Mouse (Mus musculus) forebrain, embryonic 12.5 days (tissue): ENCODE data around the gene Vmn2r20. TPM values are rescaled to one million over a fixed set of nuclear protein-coding genes. Genes with fewer than 3 reads are reported as not detected.
"Not testable (repeated sequence)": the region's sequence is repeated elsewhere in the genome, so short reads cannot be mapped to it uniquely, and the experiment has no call there.

Experiments used
- ATAC-seq: fragments of 200-750 bp; cut with Nextera tagmentation; 2 replicates; pipeline ENCODE4 v1.8.0; 2017; ENCODE audit warnings: moderate TSS enrichment; ENCODE audit not compliant: low FRiP score
- H3K27ac ChIP-seq: fragments of 300-500 bp; sonication (generic); 2 replicates; pipeline ENCODE4 v1.5.1; 2016; ENCODE audit warnings: mild to moderate bottlenecking
- H3K27me3 ChIP-seq: fragments of 300-500 bp; sonication (generic); 2 replicates; pipeline ENCODE4 v1.6.1; 2016; ENCODE audit warnings: mild to moderate bottlenecking
- H3K36me3 ChIP-seq: fragments of 300-500 bp; sonication (generic); replicated peaks from 2 replicates; pipeline ENCODE4 v1.6.1; 2016; ENCODE audit warnings: mild to moderate bottlenecking
- H3K4me1 ChIP-seq: fragments of 300-500 bp; sonication (generic); 2 replicates; pipeline ENCODE4 v1.6.1; 2016
- H3K4me2 ChIP-seq: fragments of 300-500 bp; sonication (generic); 2 replicates; pipeline ENCODE4 v1.6.1; 2016; ENCODE audit warnings: mild to moderate bottlenecking, moderate library complexity
- H3K4me3 ChIP-seq: fragments of 300-500 bp; sonication (generic); replicated peaks from 2 replicates; pipeline ENCODE4 v1.5.1; 2016; ENCODE audit warnings: mild to moderate bottlenecking
- H3K9ac ChIP-seq: fragments of 300-500 bp; sonication (generic); 2 replicates; pipeline ENCODE4 v1.6.1; 2016; ENCODE audit warnings: mild to moderate bottlenecking
- H3K9me3 ChIP-seq: fragments of 300-500 bp; sonication (generic); 2 replicates; pipeline ENCODE4 v1.6.1; 2016
- WGBS: fragments of 180-500 bp; shearing (Covaris S2); methylation state at CpG from one replicate; pipeline ENCODE4 v1.1.7; 2016; 5-methylcytosine and 5-hydroxymethylcytosine counted together
- polyA plus RNA-seq: library from polyadenylated mRNA; unstranded; fragments of >200 nt; fragmentation: Nextera tagmentation; extraction: Ambion mirVana; gene quantifications from 2 replicates; pipeline ENCODE4 v1.2.1, GENCODE M21; 2016

The Vmn2r20 gene
- not detected in 2 replicates for polyA plus RNA-seq

- H3K4me3 ChIP-seq, H3K27ac ChIP-seq, ATAC-seq, H3K4me2 ChIP-seq, H3K27me3 ChIP-seq, H3K36me3 ChIP-seq, H3K9me3 ChIP-seq, H3K4me1 ChIP-seq, H3K9ac ChIP-seq: not testable (repeated sequence)
- WGBS: no CpG with 5 or more reads among the region's 4 CpGs
These were observed at the start of gene Vmn2r20 for GRCm38 (mm10) chr6:123418016-123418415. TSS of gene Vmn2r20 (minus strand) at chr6:123418116.

- not testable (repeated sequence) for H3K4me3 ChIP-seq, H3K9me3 ChIP-seq, H3K36me3 ChIP-seq, H3K9ac ChIP-seq, ATAC-seq, H3K4me2 ChIP-seq, H3K4me1 ChIP-seq, H3K27ac ChIP-seq, H3K27me3 ChIP-seq
- no CpG with 5 or more reads among the region's 1 CpGs for WGBS
These were observed 6.5 kb upstream of the Vmn2r20 start for GRCm38 (mm10) chr6:123424413-123424812.

- H3K27ac ChIP-seq, H3K4me3 ChIP-seq, H3K9me3 ChIP-seq, H3K4me2 ChIP-seq, H3K4me1 ChIP-seq, H3K36me3 ChIP-seq, H3K9ac ChIP-seq, ATAC-seq, H3K27me3 ChIP-seq: not testable (repeated sequence)
- WGBS: no CpG with 5 or more reads among the region's 8 CpGs
These were observed 10.8 kb downstream of the Vmn2r20 start for GRCm38 (mm10) chr6:123406918-123407665.

GRCm38 (mm10) chr6:123388824-123389223, 29.1 kb downstream of the Vmn2r20 start:
- H3K4me2 ChIP-seq, H3K4me1 ChIP-seq, H3K9me3 ChIP-seq, H3K27me3 ChIP-seq, H3K36me3 ChIP-seq, H3K27ac ChIP-seq, ATAC-seq, H3K9ac ChIP-seq, H3K4me3 ChIP-seq: not testable (repeated sequence)

DNA sequence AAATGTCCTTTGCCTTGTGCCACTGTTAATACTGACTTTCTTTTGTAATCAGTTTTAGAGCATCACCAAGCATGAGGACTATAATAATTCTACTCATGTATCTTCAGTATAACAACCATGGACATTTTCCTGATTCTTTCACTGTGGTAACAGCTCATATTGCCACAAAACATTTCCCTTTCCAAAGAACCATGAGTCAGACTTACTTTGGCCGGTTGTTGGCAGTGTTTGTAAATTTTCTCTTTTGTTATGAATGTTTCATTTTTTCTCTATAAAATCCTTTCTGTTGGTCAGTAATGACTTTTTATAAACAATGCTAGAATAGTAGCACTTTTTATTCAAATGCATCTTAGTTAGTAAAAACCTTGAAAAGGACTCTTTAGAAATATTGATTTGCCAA, 71.8 kb downstream of the Vmn2r20 start:
- Histone ChIP-seq H3K9ac (no peak overlapping the region), H3K4me2 (no peak overlapping the region), H3K36me3 (no peaks in the 10 kb centered on the region), H3K27me3 (no peaks in the 10 kb centered on the region), H3K9me3 (no peaks in the 10 kb centered on the region), H3K4me1 (no peaks in the 10 kb centered on the region), H3K27ac (no peak overlapping the region), H3K4me3 (no peak overlapping the region)
- WGBS: 89% methylated on average over 1 of the region's 1 CpGs
- no peak for ATAC-seq

- Histone ChIP-seq H3K27me3 (no peaks in the 10 kb centered on the region), H3K9ac (no peak overlapping the region), H3K4me1 (no peaks in the 10 kb centered on the region), H3K27ac (no peak overlapping the region), H3K36me3 (no peaks in the 10 kb centered on the region), H3K4me2 (no peak overlapping the region), H3K4me3 (no peak overlapping the region), H3K9me3 (no peaks in the 10 kb centered on the region)
- no peak for ATAC-seq
These were observed 77.8 kb downstream of the Vmn2r20 start for GRCm38 (mm10) chr6:123340093-123340492.

DNA sequence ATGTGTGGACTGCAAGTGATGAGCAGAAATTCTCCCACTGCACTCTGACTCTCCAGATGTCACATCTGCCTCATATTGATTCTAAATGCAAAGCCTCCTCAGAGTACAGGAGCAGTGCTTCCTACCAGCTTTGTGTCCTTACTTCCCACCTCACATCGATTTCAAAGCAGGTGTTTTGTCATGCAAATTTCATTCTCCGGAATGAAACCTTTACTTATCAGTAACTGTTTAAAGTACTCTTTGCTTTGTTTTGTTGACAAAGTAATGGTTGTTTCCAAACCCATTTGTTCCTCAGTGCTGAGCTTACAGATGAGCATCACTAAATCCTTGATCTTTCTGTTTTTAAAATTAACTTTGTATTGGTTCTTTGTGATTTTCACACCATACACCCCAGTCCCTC, 85.4 kb downstream of the Vmn2r20 start:
- no peak overlapping the region for H3K27ac ChIP-seq
- no peaks in the 10 kb centered on the region for H3K27me3 ChIP-seq
- H3K9ac ChIP-seq: no peak overlapping the region
- H3K4me1 ChIP-seq: no peaks in the 10 kb centered on the region
- 29% methylated on average over 2 of the region's 2 CpGs for WGBS
- ATAC-seq: no peak
- H3K36me3 ChIP-seq: no peaks in the 10 kb centered on the region
- H3K4me2 ChIP-seq: no peak overlapping the region
- H3K4me3 ChIP-seq: no peak overlapping the region
- no peaks in the 10 kb centered on the region for H3K9me3 ChIP-seq

Other genes starting within 250 kb of the Vmn2r20 start
- not detected in 2 replicates for gene Clec4b2, start 245.2 kb downstream of the Vmn2r20 start, polyA plus RNA-seq
- gene Clec4n, start 188.3 kb downstream of the Vmn2r20 start, polyA plus RNA-seq: 0.47 and 0.51 TPM in 2 replicates
- gene Clec4d, start 156.0 kb downstream of the Vmn2r20 start, polyA plus RNA-seq: not detected in 2 replicates
- not detected in 2 replicates for gene Clec4e, start 128.2 kb downstream of the Vmn2r20 start, polyA plus RNA-seq
- not detected in 2 replicates for gene Vmn2r19, start 109.8 kb downstream of the Vmn2r20 start, polyA plus RNA-seq
- gene Vmn2r21, start 115.3 kb upstream of the Vmn2r20 start, polyA plus RNA-seq: not detected in 2 replicates
- gene Vmn2r22, start 232.6 kb upstream of the Vmn2r20 start, polyA plus RNA-seq: not detected in 2 replicates